Mouse (Mus musculus): Measurements from ENCODE around the gene Gm14214. TPM values are rescaled to one million over a fixed set of nuclear protein-coding genes. Genes with fewer than 3 reads are reported as not detected.

Gm14214 gene
- not detected in 2 replicates for polyA plus RNA-seq (2016; fragmentation: Nextera tagmentation; extraction: Ambion mirVana)

DNA sequence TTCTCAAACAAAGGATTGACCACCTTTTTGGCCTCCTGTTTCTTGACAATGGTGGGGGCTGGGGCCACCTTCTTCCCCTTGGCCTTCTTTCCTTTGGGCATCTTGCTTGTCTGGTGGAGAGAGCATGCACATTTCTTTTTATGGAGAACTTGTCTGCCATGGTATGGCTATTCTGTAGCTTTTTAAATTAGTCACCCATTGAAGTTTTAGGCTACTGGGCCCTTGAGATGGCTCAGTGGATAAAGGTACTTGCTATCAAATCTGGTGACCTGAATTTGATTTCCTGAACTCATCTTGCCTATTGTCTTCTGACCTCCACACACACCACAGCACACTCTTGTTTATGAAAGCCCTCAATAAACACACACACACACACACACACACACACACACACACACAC lies at the start of gene Gm14214:
Gene Gm14214, minus strand, starts transcription at position 101 of the 400 bp plus-strand sequence.
- H3K4me2 ChIP-seq: no peak within 1 kb of the TSS

DNA sequence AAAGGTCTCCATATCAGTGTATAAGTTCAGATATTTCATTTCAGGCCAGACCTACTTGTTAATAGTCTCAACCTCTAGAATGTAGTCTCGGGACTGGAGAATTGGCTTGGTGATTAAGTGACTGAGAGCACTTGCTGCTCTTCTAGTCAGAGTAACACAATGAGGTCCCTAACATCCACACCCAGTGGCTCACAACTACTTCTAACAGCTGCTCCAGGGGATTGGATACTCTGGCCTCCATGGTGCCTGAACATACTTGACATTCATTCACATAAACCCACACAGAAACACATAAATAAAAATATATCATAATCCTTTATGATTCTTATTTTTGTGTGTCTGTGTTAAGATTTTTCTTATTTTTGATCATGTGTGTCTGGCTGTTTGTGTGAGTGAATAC lies 48.8 kb upstream of the Gm14214 start:
- Histone ChIP-seq H3K27me3 (no peaks in the 10 kb centered on the region), H3K27ac (no peak overlapping the region), H3K4me3 (replicated peaks) (no peak overlapping the region), H3K36me3 (0 out of 2 replicates have a peak, but pooled peaks cover 3% of the 10 kb centered on the region), H3K9me3 (no peaks in the 10 kb centered on the region), H3K4me2 (no peak overlapping the region), H3K4me1 (replicated peaks) (peaks cover 18% of the 10 kb centered on the region), H3K9ac (replicated peaks) (no peak overlapping the region)
- WGBS: 71% methylated on average over 1 of the region's 1 CpGs
- no peak for ATAC-seq (ENCODE audit: insufficient number of reproducible peaks, insufficient read depth, low FRiP score, low TSS enrichment, low read depth)

More for the DNA sequence above, at the start of gene Gm14214:
- Histone ChIP-seq H3K4me3 (replicated peaks) (no peak within 1 kb of the TSS), H3K27ac (no peak within 1 kb of the TSS), H3K27me3 (no peaks in the 10 kb centered on the region), H3K4me1 (replicated peaks) (peaks cover 7% of the 10 kb centered on the region; the same call in 1 of the 2 replicates), H3K9me3 (0 out of 2 replicates have a peak, but pooled peaks cover 4% of the 10 kb centered on the region), H3K36me3 (no peaks in the 10 kb centered on the region), H3K9ac (replicated peaks) (no peak within 1 kb of the TSS)
- ATAC-seq (ENCODE audit: insufficient number of reproducible peaks, insufficient read depth, low FRiP score, low TSS enrichment, low read depth): no peak

DNA sequence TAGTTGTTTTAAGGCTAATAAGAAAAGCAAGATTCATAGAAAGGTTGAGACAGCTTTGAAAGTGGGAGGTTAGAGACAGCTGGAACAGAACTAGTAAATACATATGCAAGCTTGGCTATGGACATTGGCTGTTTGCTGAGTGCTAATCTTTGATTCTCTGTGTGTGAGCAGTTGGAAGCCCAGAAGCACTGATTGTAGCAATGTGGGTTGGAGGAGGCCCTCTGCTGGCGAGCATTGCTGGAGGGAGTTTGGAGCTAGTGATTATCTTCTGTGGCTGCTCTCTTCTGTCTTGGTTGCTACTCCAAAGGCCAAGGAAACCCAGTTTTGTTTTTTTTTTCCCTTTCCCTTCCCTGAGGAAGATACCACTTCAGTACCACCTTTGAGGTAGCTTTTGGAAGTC lies 48.0 kb upstream of the Gm14214 start:
- H3K27me3 ChIP-seq: no peaks in the 10 kb centered on the region
- peaks cover 18% of the 10 kb centered on the region for H3K4me1 ChIP-seq (replicated peaks)
- H3K4me2 ChIP-seq: no peak overlapping the region
- H3K36me3 ChIP-seq: 0 out of 2 replicates have a peak, but pooled peaks cover 3% of the 10 kb centered on the region
- no peaks in the 10 kb centered on the region for H3K9me3 ChIP-seq
- H3K4me3 ChIP-seq (replicated peaks): no peak overlapping the region
- no peak for ATAC-seq (ENCODE audit: insufficient number of reproducible peaks, insufficient read depth, low FRiP score, low TSS enrichment, low read depth)
- no peak overlapping the region for H3K9ac ChIP-seq (replicated peaks)
- no peak overlapping the region for H3K27ac ChIP-seq
- WGBS: 40% methylated on average over 1 of the region's 1 CpGs

DNA sequence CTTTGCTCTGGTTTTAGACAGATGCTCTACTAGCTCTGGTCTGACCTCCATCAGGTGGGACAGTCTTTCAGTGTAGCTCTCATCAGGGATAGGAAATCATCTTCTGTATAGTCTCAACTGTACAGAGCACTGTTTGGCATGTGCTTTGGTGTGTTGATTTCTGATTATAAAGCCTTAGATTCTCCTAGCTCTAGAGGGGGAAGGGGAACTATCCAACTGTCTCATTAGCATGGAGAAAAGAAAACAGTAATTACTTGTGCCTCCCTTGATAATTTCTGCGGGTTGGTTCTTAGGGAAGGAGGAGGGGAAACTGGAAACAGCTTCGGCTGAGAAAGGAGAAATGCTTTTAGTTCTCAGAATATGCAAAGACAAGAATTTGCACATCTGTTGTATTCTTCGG lies 47.3 kb upstream of the Gm14214 start:
- H3K9ac ChIP-seq (replicated peaks): no peak overlapping the region
- H3K4me2 ChIP-seq: no peak overlapping the region
- no peak overlapping the region for H3K27ac ChIP-seq
- no peaks in the 10 kb centered on the region for H3K27me3 ChIP-seq
- ATAC-seq (ENCODE audit: insufficient number of reproducible peaks, insufficient read depth, low FRiP score, low TSS enrichment, low read depth): no peak
- peaks cover 18% of the 10 kb centered on the region for H3K4me1 ChIP-seq (replicated peaks)
- H3K4me3 ChIP-seq (replicated peaks): no peak overlapping the region
- no peaks in the 10 kb centered on the region for H3K9me3 ChIP-seq
- 0 out of 2 replicates have a peak, but pooled peaks cover 3% of the 10 kb centered on the region for H3K36me3 ChIP-seq
- WGBS: 63% methylated on average over 3 of the region's 3 CpGs

DNA sequence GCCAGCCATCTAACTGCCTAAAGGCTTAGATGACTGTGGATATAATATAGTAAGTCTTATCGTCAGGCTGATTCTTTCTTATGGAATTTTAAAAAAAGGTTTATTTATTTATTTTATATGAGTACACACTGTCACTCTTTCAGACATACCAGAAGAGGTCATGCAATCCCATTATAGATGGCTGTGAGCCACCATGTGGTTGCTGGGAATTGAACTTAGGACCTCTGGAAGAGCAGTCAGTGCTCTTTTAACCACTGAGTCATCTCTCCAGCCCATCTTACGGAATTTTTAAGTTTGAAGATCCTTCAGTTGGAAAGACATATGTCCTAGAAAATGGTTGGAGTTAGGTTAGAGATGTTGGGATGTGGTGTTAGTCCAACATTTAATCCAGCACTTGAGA lies 43.6 kb upstream of the Gm14214 start:
- no peak for ATAC-seq (ENCODE audit: insufficient number of reproducible peaks, insufficient read depth, low FRiP score, low TSS enrichment, low read depth)
- H3K36me3 ChIP-seq: no peaks in the 10 kb centered on the region

DNA sequence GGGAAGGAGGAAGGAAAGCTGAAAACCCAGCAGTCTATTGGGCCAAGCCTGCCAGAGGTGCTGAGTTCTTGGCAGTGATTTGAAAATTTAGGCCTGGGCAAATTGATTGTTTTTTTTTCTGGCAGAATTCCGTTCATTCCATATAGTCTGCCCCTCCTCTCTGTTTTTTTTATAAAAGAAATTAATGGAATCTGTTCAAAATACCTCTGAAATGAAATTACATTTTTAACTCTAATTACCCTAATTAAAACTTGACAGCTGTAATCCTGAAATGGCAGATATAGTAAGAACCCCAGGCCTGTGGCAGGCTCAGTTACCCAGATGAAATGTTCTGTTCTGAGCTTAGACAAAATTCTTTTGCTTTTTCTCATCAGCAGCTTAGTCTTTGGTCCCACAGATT lies 41.0 kb upstream of the Gm14214 start:
- no peak overlapping the region for H3K27ac ChIP-seq
- H3K9me3 ChIP-seq: no peaks in the 10 kb centered on the region
- no peak overlapping the region for H3K4me2 ChIP-seq
- no peak overlapping the region for H3K9ac ChIP-seq (replicated peaks)
- no peak overlapping the region for H3K4me3 ChIP-seq (replicated peaks)
- no peaks in the 10 kb centered on the region for H3K36me3 ChIP-seq
- H3K4me1 ChIP-seq (replicated peaks): peaks cover 33% of the 10 kb centered on the region
- no peaks in the 10 kb centered on the region for H3K27me3 ChIP-seq
- ATAC-seq (ENCODE audit: insufficient number of reproducible peaks, insufficient read depth, low FRiP score, low TSS enrichment, low read depth): no peak
- 54% methylated on average over 1 of the region's 1 CpGs for WGBS

More for the DNA sequence above, 43.6 kb upstream of the Gm14214 start:
- H3K9me3 ChIP-seq: no peaks in the 10 kb centered on the region
- no peaks in the 10 kb centered on the region for H3K27me3 ChIP-seq
- H3K4me2 ChIP-seq: no peak overlapping the region
- 99% methylated on average over 2 of the region's 2 CpGs for WGBS
- H3K9ac ChIP-seq (replicated peaks): no peak overlapping the region
- H3K4me1 ChIP-seq (replicated peaks): peaks cover 30% of the 10 kb centered on the region
- no peak overlapping the region for H3K27ac ChIP-seq
- no peak overlapping the region for H3K4me3 ChIP-seq (replicated peaks)

DNA sequence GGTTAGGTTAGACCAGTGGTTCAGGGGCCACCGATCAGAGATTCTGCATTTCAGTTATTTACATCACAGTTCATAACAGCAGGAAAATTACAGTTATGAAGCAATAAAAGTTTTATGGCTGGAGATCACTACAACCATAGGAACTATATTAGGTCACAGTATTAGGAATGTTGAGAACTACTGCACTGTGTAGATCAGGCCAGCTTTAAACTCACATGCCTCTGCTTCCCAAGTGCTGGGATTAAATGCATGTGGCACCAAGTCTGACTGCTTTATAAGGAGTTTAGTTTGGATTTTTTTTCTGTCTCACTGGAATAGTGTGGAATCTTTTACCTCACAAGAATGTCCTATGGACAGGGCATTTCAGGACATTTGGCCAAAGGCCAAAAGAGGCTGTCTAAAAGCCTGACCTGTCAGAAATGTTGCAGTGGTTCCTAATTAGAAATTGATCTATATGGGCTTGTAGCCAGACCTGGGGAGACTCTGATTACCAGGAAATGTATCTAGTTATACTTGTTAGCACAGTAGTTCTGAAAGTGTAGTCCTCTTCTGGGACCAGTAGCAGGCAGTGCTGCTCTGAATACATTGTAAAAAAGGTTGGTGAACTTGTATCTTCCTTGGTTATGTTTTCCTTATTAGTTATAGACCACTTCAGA lies 39.4 kb upstream of the Gm14214 start:
- H3K27me3 ChIP-seq: no peaks in the 10 kb centered on the region
- no peak overlapping the region for H3K27ac ChIP-seq
- ATAC-seq (ENCODE audit: insufficient number of reproducible peaks, insufficient read depth, low FRiP score, low TSS enrichment, low read depth): peak; percentile 42; the same call in 1 of the 2 replicates
- no peaks in the 10 kb centered on the region for H3K36me3 ChIP-seq
- no peak overlapping the region for H3K4me3 ChIP-seq (replicated peaks)
- no peaks in the 10 kb centered on the region for H3K9me3 ChIP-seq
- 58% methylated on average over 1 of the region's 1 CpGs for WGBS
- no peak overlapping the region for H3K9ac ChIP-seq (replicated peaks)
- peaks cover 43% of the 10 kb centered on the region for H3K4me1 ChIP-seq (replicated peaks)
- no peak overlapping the region for H3K4me2 ChIP-seq

DNA sequence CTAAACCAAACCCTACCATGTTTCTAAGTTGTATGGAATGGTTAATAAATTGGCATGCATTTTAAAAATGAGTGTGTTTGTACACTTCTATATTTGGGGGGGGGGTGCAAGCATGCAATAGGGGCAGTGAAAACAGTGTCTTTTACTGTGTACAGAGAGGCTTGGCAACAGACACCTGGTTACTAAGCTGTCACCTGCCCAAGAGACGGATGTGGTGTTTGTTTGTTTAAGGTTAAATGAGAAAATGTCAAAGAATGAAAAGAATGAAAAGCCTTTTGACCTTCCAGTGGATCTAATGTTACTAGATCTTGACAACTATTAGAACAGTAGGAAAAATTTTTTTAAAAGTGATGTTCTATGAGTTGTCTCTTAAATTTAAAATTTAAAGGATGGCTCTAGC lies 37.9 kb upstream of the Gm14214 start:
- WGBS: 72% methylated on average over 1 of the region's 1 CpGs
- Histone ChIP-seq H3K9me3 (no peaks in the 10 kb centered on the region), H3K27me3 (no peaks in the 10 kb centered on the region), H3K4me2 (no peak overlapping the region), H3K27ac (no peak overlapping the region), H3K4me1 (replicated peaks) (peaks cover 56% of the 10 kb centered on the region), H3K36me3 (no peaks in the 10 kb centered on the region), H3K4me3 (replicated peaks) (no peak overlapping the region), H3K9ac (replicated peaks) (no peak overlapping the region)
- ATAC-seq (ENCODE audit: insufficient number of reproducible peaks, insufficient read depth, low FRiP score, low TSS enrichment, low read depth): no peak

DNA sequence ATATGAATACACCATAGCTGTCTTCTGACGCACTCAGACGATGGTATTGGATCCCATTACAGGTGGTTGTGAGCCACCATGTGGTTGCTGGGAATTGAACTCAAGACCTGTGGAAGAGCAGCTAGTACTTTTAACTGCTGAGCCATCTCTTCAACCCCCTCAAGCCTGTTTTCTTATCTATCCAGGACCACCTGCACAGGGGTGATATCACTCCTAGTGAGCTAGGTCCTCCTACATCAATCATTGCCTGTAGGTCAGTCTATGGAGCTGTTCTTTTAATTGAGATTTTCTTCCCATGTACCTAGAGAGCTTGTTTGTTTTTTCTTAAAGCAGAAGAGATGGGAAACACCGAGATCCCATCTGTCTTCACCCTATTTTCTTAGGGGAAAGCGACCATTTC lies 34.0 kb upstream of the Gm14214 start:
- H3K9me3 ChIP-seq: no peaks in the 10 kb centered on the region
- H3K4me2 ChIP-seq: no peak overlapping the region
- peaks cover 47% of the 10 kb centered on the region for H3K4me1 ChIP-seq (replicated peaks)
- H3K9ac ChIP-seq (replicated peaks): no peak overlapping the region
- ATAC-seq (ENCODE audit: insufficient number of reproducible peaks, insufficient read depth, low FRiP score, low TSS enrichment, low read depth): no peak
- no peaks in the 10 kb centered on the region for H3K36me3 ChIP-seq
- no peak overlapping the region for H3K4me3 ChIP-seq (replicated peaks)
- no peak overlapping the region for H3K27ac ChIP-seq
- WGBS: 76% methylated on average over 4 of the region's 4 CpGs
- H3K27me3 ChIP-seq: no peaks in the 10 kb centered on the region

DNA sequence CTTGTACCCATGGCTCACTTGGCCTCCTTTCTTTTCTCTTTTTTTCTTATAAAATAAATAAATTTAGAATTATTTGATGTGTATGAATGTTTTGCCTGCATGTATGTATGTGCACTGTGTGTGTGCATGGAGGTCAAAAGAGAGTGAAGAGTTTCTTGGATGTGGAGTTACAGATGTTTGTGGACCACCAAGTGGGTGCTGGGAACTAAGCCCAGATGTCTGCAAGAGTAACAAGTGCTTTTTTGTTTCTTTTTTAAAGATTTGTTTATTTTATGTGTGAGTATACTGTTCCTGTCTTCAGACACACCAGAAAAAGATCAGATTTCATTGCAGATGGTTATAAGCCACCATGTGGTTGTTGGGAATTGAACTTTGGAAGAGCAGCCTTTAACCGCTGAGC lies 33.5 kb upstream of the Gm14214 start:
- ATAC-seq (ENCODE audit: insufficient number of reproducible peaks, insufficient read depth, low FRiP score, low TSS enrichment, low read depth): no peak
- no peak overlapping the region for H3K27ac ChIP-seq

DNA sequence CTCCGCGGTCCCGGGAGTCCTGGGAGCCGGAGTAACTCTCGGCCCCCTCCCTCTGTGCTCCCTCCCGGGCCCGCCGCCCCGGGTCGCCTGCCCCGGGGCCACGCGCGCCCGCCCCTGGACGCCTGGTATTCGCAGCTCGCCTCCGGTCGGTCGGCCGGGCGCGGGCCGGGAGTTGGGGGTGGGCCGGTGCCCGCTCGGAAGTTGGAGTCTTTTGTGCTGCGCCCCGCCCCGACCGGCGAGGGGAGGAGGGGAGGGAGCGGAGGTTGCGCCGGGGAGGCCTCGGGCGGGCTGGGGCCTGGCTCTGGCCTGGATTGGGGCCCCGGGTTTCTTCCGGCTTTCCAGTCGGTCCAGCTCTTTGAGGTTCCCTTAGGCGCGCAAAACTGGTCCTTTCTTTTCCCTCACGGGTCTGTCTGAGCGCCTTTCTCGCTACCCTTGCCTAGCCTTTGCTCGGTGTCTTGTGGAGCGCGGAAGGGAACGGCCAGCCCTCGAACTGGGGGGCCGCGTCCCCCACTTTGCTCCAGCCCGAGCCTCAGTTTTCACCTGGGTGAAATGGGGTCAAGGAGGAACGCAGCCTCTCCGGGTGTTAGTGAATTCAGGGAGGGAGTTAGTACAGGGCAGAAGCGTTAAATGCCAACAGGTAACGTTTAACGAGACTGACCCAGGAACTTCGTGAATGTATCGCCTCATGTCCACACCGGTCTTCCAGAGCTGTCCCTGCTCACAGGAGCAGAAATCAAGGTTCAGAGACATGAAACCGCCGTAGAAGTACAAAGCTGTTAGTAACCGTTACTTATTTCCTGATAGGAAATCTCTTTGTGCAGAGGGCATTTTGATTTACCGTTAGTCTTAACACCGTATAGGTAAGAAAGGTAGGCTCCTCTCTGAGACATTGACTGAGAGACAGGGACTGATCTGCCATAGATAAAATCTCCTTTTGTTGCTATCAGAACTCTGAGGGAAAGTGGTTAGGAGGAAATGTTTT lies 22.1 kb upstream of the Gm14214 start:
- WGBS: under 1% methylated on average over 67 of the region's 67 CpGs
- peak overlapping the region; percentile 97 for H3K9ac ChIP-seq (replicated peaks)
- H3K4me1 ChIP-seq (replicated peaks): peaks cover 40% of the 10 kb centered on the region
- no peaks in the 10 kb centered on the region for H3K36me3 ChIP-seq
- peak overlapping the region; percentile 84 for H3K4me2 ChIP-seq
- peak overlapping the region; percentile 96 for H3K27ac ChIP-seq
- peak overlapping the region; percentile 94 for H3K4me3 ChIP-seq (replicated peaks)
- H3K9me3 ChIP-seq: no peaks in the 10 kb centered on the region
- peak; percentile 20; the same call in 1 of the 2 replicates for ATAC-seq (ENCODE audit: insufficient number of reproducible peaks, insufficient read depth, low FRiP score, low TSS enrichment, low read depth)
- no peaks in the 10 kb centered on the region for H3K27me3 ChIP-seq

More for the DNA sequence above, 33.5 kb upstream of the Gm14214 start:
- Histone ChIP-seq H3K4me1 (replicated peaks) (peaks cover 42% of the 10 kb centered on the region), H3K9me3 (no peaks in the 10 kb centered on the region), H3K36me3 (no peaks in the 10 kb centered on the region), H3K27me3 (no peaks in the 10 kb centered on the region), H3K9ac (replicated peaks) (no peak overlapping the region), H3K4me3 (replicated peaks) (no peak overlapping the region), H3K4me2 (no peak overlapping the region)
- WGBS: 79% methylated on average over 1 of the region's 1 CpGs

Measured in limb, embryonic 12.5 days (tissue).